Comparison of ENCODE assay signal across 8 mouse cellular contexts in the genomic region with DNA sequence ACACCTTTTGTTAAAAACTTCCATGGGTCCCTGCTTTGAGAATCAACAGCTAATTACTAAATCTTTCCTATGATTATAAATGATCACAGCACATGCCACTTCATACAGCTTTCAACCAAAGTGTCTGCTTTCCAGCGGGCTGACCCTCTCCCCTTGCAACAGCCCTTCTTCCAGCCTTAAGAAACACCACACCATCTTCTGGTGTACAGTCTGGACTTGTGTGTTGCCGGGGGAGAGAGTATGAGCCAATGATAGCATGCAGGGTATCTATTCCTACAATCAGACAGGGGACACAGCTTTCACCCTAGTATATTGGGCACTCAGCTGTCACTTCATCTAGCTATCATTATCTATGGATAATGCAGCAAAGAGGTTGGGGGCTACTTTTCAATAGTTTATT. TPM values are rescaled to one million over a fixed set of nuclear protein-coding genes. Genes with fewer than 3 reads are reported as not detected.
A peak's percentile ranks its signal among the peaks of the same experiment; 100 is the strongest.
DNase-seq lines count a peak whose midpoint lies in the region; ATAC-seq lines count a peak whose summit lies in the region.

No protein-coding gene starts in this region.

- H3K27ac ChIP-seq in forebrain, embryonic 14.5 days (ENCODE audit: low read depth, low read length), result no peak overlapping the region
- no peak overlapping the region for H3K27ac ChIP-seq in liver, embryonic 13.5 days

- peaks cover 11% of the 10 kb centered on the region for H3K4me1 ChIP-seq in forebrain, embryonic 14.5 days (ENCODE audit: control insufficient read depth, insufficient read depth, low read length)
- H3K4me1 ChIP-seq in liver, embryonic 13.5 days (replicated peaks), result peaks cover 25% of the 10 kb centered on the region

- H3K4me3 ChIP-seq in forebrain, embryonic 14.5 days (ENCODE audit: low read depth, low read length), result peak overlapping the region; percentile 76
- H3K4me3 ChIP-seq in liver, embryonic 13.5 days (replicated peaks), result no peak overlapping the region

- intact Hi-C loops in gastrocnemius, postnatal 36 days (cut with DNase I), result loop anchor here (5.0 kb wide), 1 partner anchor 42 kb away; no protein-coding TSS in a partner anchor

- no peak for ATAC-seq in forebrain, embryonic 14.5 days
- ATAC-seq in liver, embryonic 13.5 days (ENCODE audit: low read depth), result no peak

- DNase-seq in cerebellum, adult 9-11 months, result peak; percentile 9
- no peak for DNase-seq in cerebellum, adult 18-20 months
- peak; percentile 44 for DNase-seq in B cell, adult 2 months
- no peak for DNase-seq in forebrain, embryonic 14.5 days (ENCODE audit: low spot score)
- no peak for DNase-seq in liver, embryonic 13.5 days
- DNase-seq in left cerebral cortex, adult 18-20 months (ENCODE audit: low spot score in 2 of 2), result no peak
- DNase-seq in gastrocnemius, postnatal 36 days, result no peak
- no peak for DNase-seq in gastrocnemius, postnatal 10 days

- no peaks in the 10 kb centered on the region for H3K27me3 ChIP-seq in forebrain, embryonic 14.5 days (replicated peaks; ENCODE audit: control insufficient read depth, insufficient read depth, low read length)
- peaks cover 61% of the 10 kb centered on the region for H3K27me3 ChIP-seq in liver, embryonic 13.5 days

- H3K9ac ChIP-seq in forebrain, embryonic 14.5 days (ENCODE audit: low read length), result peak overlapping the region; percentile 50
- no peak overlapping the region for H3K9ac ChIP-seq in liver, embryonic 13.5 days

- 26% methylated on average over 2 of the region's 2 CpGs for WGBS in forebrain, embryonic 14.5 days
- 55% methylated on average over 2 of the region's 2 CpGs for WGBS in liver, embryonic 13.5 days (ENCODE audit: insufficient replicate concordance)

- no peaks in the 10 kb centered on the region for H3K9me3 ChIP-seq in forebrain, embryonic 14.5 days (replicated peaks; ENCODE audit: control insufficient read depth, low read length)
- H3K9me3 ChIP-seq in liver, embryonic 13.5 days (replicated peaks), result no peaks in the 10 kb centered on the region

- peak overlapping the region; percentile 98 for H3K4me2 ChIP-seq in forebrain, embryonic 14.5 days (ENCODE audit: low read length)
- H3K4me2 ChIP-seq in liver, embryonic 13.5 days, result peak overlapping the region; percentile 16; the same call in 1 of the 2 replicates

- no peaks in the 10 kb centered on the region for H3K36me3 ChIP-seq in forebrain, embryonic 14.5 days (ENCODE audit: control insufficient read depth, insufficient read depth, low read length)
- no peaks in the 10 kb centered on the region for H3K36me3 ChIP-seq in liver, embryonic 13.5 days

RNA-seq across cellular contexts. Expression of gene Jun, which starts 2.9 kb away (rescaled TPM):
- polyA plus RNA-seq in forebrain, embryonic 14.5 days (2014; fragmentation: Nextera tagmentation; extraction: Ambion mirVana), result 36.0 and 36.4 TPM in 2 replicates
- 5.9 and 6.4 TPM in 2 replicates for polyA plus RNA-seq in liver, embryonic 13.5 days (2015; fragmentation: Nextera tagmentation; extraction: Ambion mirVana)
- total RNA-seq in left cerebral cortex, adult 18-20 months (2021), result 10 to 100 TPM; 53.8 to 60.5 TPM
- 10 to 100 TPM; 66.8 to 95.2 TPM for total RNA-seq in gastrocnemius, postnatal 36 days (2021)
- 100 to 1,000 TPM in 1 of 2 experiments, 10 to 100 TPM in 1; 31.5 to 100 TPM for total RNA-seq in gastrocnemius, postnatal 10 days (2021)

Comparison
In these comparisons a context has a peak if more than half of its experiments do, and no peak if none do; other contexts are left out.
1. DNase-seq: peak in cerebellum, adult 9-11 months (single experiment) and B cell, adult 2 months (2 of 2); none in cerebellum, adult 18-20 months (0 of 2), forebrain, embryonic 14.5 days (single experiment), liver, embryonic 13.5 days (single experiment), left cerebral cortex, adult 18-20 months (0 of 2), gastrocnemius, postnatal 36 days (0 of 2) and gastrocnemius, postnatal 10 days (single experiment).